Mouse (Mus musculus) heart, adult 2 months (tissue): ENCODE data around the gene Kat2b. TPM values are rescaled to one million over a fixed set of nuclear protein-coding genes. Genes with fewer than 3 reads are reported as not detected.
"Not testable (repeated sequence)": the region's sequence is repeated elsewhere in the genome, so short reads cannot be mapped to it uniquely, and the experiment has no call there.

Experiments
- DNase-seq, 2 experiments: peaks; one replicate each; pipeline ENCODE4 v3.0.0; 2021
- H3K27ac ChIP-seq: fragments of 200-600 bp; 2 replicates; pipeline ENCODE4 v1.8.1; 2022
- H3K27me3 ChIP-seq: fragments of 200-500 bp; 2 replicates; pipeline ENCODE4 v1.6.1; 2012; ENCODE audit warnings: mild to moderate bottlenecking, low read length, inconsistent platforms, mixed read lengths; ENCODE audit not compliant: control insufficient read depth, insufficient read depth
- H3K36me3 ChIP-seq: fragments of 200-500 bp; 2 replicates; pipeline ENCODE4 v1.6.1; 2012; ENCODE audit warnings: low read length, inconsistent platforms; ENCODE audit not compliant: control insufficient read depth, insufficient read depth
- H3K4me1 ChIP-seq: fragments of 200-500 bp; 2 replicates; pipeline ENCODE4 v1.6.1; 2011; ENCODE audit warnings: low read length; ENCODE audit not compliant: control insufficient read depth, insufficient read depth
- H3K4me3 ChIP-seq: fragments of 200-600 bp; 2 replicates; pipeline ENCODE4 v1.8.1; 2022
- H3K79me2 ChIP-seq: fragments of 200-500 bp; replicated peaks from 2 replicates; pipeline ENCODE4 v1.6.1; 2012; ENCODE audit warnings: mild to moderate bottlenecking, inconsistent platforms, low read length, moderate library complexity, mixed read lengths; ENCODE audit not compliant: control insufficient read depth, insufficient read depth
- H3K9ac ChIP-seq: fragments of 200-500 bp; 2 replicates; pipeline ENCODE4 v1.6.1; 2012; ENCODE audit warnings: low read depth, mild to moderate bottlenecking, control low read depth, inconsistent platforms, low read length, mixed read lengths
- CTCF ChIP-seq: fragments of 200-600 bp; IDR thresholded peaks from 2 replicates; pipeline ENCODE4 v1.8.1; 2022; ENCODE audit warnings: antibody characterized with exemption, mild to moderate bottlenecking, moderate library complexity
- EP300 ChIP-seq: fragments of 200-500 bp; IDR thresholded peaks from 2 replicates; pipeline ENCODE4 v1.6.1; 2011; ENCODE audit warnings: low read depth, low read length, control low read depth; ENCODE audit not compliant: insufficient read depth
- POLR2A ChIP-seq: fragments of 200-500 bp; IDR thresholded peaks from 2 replicates; pipeline ENCODE4 v1.6.1; 2011; ENCODE audit warnings: mild to moderate bottlenecking, low read depth, low read length, control low read depth; ENCODE audit not compliant: insufficient read depth
- WGBS: fragments of 180-500 bp; shearing (Covaris S2); methylation state at CpG from one replicate; pipeline ENCODE4 v1.1.7; 2018; 5-methylcytosine and 5-hydroxymethylcytosine counted together
- intact Hi-C: fragments of 180-260 bp; cut with DNase I; formaldehyde crosslinking; loops from one replicate; pipeline ENCODE4 v1.15.1; 2025
- polyA plus RNA-seq: library from polyadenylated mRNA; depleted of rRNA; stranded (reverse); fragments of >200 nt; gene quantifications from 2 replicates; pipeline ENCODE4 v1.2.3, GENCODE M21; 2012
- total RNA-seq, 2 experiments: library from RNA; stranded (reverse); gene quantifications; 2 replicates each; pipeline ENCODE4 v1.2.3; 2021

Gene Kat2b
- total and polyA plus RNA-seq, 3 experiments: 20.0 to 82.9 (median 78.7) TPM

DNA sequence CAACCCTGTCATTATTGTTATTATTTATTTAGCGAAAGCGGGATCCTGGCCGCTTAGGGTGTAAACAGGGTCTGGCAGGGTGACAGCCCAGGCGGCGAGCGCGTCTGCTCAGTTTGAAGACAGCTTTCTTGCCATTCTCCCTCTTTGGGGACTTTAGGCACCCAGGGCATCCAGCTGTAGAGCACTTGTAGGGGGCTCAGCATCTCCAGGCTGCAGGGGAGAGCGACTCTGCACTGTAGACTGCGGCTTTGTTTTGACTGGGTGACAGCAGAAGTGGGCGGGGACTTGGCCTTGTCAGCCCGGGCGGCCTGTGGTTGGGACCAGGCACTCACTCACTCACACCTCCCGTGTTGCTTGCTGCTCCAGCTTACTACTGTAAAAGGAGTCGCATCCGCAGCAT lies 1.5 kb downstream of the Kat2b start:
- under 1% methylated on average over 15 of the region's 15 CpGs for WGBS
- DNase-seq: peak; percentile 88 to 91
- H3K4me1 ChIP-seq: peaks cover 12% of the 10 kb centered on the region
- peak overlapping the region; percentile 97 for H3K4me3 ChIP-seq
- H3K9ac ChIP-seq: peak overlapping the region; percentile 100
- H3K27ac ChIP-seq: peak overlapping the region; percentile 94
- H3K36me3 ChIP-seq: peaks cover 10% of the 10 kb centered on the region
- H3K79me2 ChIP-seq: peaks cover 4% of the 10 kb centered on the region; the same call in 1 of the 2 replicates
- H3K27me3 ChIP-seq: no peaks in the 10 kb centered on the region
- intact Hi-C loops: loop anchor here (1.0 to 5.0 kb wide), 3 partner anchors 69 to 121 kb away; partner anchors contain the start of genes Rab5a and Sgo1
- no peak for TF ChIP-seq CTCF
- 0 out of 2 replicates have a peak, but pooled peaks have one; percentile 46 for TF ChIP-seq EP300
- peak; percentile 78 for TF ChIP-seq POLR2A

- Histone ChIP-seq H3K4me1 (peaks cover 15% of the 10 kb centered on the region), H3K27me3 (no peaks in the 10 kb centered on the region), H3K79me2 (peaks cover 4% of the 10 kb centered on the region; the same call in 1 of the 2 replicates), H3K27ac (peak overlapping the region; percentile 94), H3K4me3 (peak overlapping the region; percentile 97), H3K36me3 (peaks cover 12% of the 10 kb centered on the region), H3K9ac (peak overlapping the region; percentile 100)
- TF ChIP-seq CTCF: no peak
- no peak for TF ChIP-seq POLR2A
- TF ChIP-seq EP300: no peak
- intact Hi-C loops: loop anchor here (1.0 to 5.0 kb wide), 3 partner anchors 68 to 120 kb away; partner anchors contain the start of genes Rab5a and Sgo1
- DNase-seq: no peak
- WGBS: 33% methylated on average over 8 of the region's 8 CpGs
Measured at GRCm38 (mm10) chr17:53568734-53569386, 2.2 kb downstream of the Kat2b start.

DNA sequence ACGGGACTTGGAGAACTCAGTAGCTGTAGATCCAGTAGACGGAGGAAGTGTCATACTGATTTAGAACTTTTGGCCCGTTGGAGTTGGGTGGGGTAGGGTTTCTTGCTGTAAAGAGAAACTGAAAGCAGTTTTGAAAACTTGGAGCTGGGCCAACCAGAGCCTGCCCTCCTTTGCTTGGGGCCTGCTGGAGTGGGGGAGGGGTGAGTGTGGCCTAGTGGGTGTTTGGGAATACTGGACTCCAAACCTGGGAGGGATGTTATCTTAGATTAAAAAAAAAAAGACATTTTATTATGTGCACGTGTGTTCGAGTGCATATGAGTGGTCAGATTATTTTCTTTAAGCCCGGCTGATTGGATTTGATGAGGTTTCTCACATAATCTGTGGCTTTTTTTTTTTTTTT lies 3.2 kb downstream of the Kat2b start:
- peak; percentile 75 to 85 for DNase-seq
- TF ChIP-seq POLR2A (no peak), EP300 (0 out of 2 replicates have a peak, but pooled peaks have one; percentile 39)
- Histone ChIP-seq H3K9ac (peak overlapping the region; percentile 64), H3K27ac (peak overlapping the region; percentile 94), H3K27me3 (no peaks in the 10 kb centered on the region), H3K79me2 (peaks cover 5% of the 10 kb centered on the region; the same call in 1 of the 2 replicates), H3K36me3 (peaks cover 14% of the 10 kb centered on the region), H3K4me1 (peaks cover 18% of the 10 kb centered on the region), H3K4me3 (peak overlapping the region; percentile 27; the same call in 1 of the 2 replicates)
- intact Hi-C loops: loop anchor here (2.0 to 5.0 kb wide), 2 partner anchors 67 to 119 kb away; partner anchors contain the start of gene Sgo1
- 5% methylated on average over 6 of the region's 6 CpGs for WGBS

DNA sequence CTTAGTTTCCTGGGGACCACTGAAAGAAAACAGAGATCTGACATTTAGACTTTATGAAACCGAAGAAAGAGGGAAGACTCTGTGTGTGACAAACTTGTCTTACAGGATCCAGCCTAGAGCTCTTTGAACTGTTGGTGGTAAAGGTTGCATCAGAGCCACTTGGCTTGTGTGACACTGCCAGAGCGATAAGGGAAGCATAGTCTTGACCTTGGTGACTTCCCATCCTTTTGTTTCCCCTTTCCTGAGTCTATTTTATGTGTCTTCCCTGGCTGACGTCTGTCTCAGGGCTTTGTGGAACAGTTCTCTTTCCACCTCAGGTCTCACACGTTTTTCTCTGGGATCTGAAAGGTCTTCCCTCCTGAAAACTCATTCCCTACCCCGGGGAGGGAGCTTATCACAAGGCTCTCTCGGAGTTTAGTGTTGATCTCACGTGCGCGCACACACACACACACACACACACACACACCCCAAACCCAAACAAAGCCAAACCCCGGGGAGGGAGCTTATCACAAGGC lies 3.8 kb downstream of the Kat2b start:
- H3K4me3 ChIP-seq: no peak overlapping the region
- H3K4me1 ChIP-seq: peaks cover 18% of the 10 kb centered on the region
- DNase-seq: peak in 1 of 2 experiments; percentile 49
- peaks cover 5% of the 10 kb centered on the region; the same call in 1 of the 2 replicates for H3K79me2 ChIP-seq
- H3K27me3 ChIP-seq: no peaks in the 10 kb centered on the region
- peak overlapping the region; percentile 94 for H3K27ac ChIP-seq
- H3K9ac ChIP-seq: peak overlapping the region; percentile 46
- no peak for TF ChIP-seq EP300
- TF ChIP-seq POLR2A: no peak
- TF ChIP-seq CTCF: no peak
- 10% methylated on average over 10 of the region's 10 CpGs for WGBS
- H3K36me3 ChIP-seq: peaks cover 14% of the 10 kb centered on the region
- intact Hi-C loops: no loop called here

DNA sequence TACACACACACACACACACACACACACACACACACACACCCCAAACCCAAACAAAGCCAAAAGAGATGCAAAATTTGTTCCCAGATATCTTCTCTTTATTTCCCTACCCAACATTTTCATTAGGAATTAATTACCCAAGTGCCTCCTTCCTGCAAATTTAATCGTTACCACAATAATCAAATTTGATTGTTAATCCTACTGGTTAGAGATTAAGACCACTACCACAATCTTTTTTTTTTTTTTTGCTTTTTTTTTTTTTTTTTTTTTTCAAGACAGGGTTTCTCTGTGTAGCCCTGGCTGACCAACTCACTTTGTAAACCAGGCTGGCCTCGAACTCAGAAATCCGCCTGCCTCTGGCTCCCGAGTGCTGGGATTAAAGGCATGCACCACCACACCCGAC lies 4.3 kb downstream of the Kat2b start:
- H3K9ac ChIP-seq, H3K27me3 ChIP-seq, DNase-seq, intact Hi-C loops, H3K79me2 ChIP-seq, H3K4me3 ChIP-seq, H3K27ac ChIP-seq: not testable (repeated sequence)
- H3K36me3 ChIP-seq: peaks cover 14% of the 10 kb centered on the region
- WGBS: 82% methylated on average over 5 of the region's 5 CpGs
- peaks cover 18% of the 10 kb centered on the region for H3K4me1 ChIP-seq

- H3K79me2 ChIP-seq: peaks cover 9% of the 10 kb centered on the region; the same call in 1 of the 2 replicates
- H3K27ac ChIP-seq: peak overlapping the region; percentile 44
- no peak overlapping the region for H3K4me3 ChIP-seq
- H3K4me1 ChIP-seq: peaks cover 26% of the 10 kb centered on the region
- no peak for TF ChIP-seq POLR2A
- peak; percentile 59 for TF ChIP-seq CTCF
- WGBS: 31% methylated on average over 4 of the region's 4 CpGs
- intact Hi-C loops: no loop called here
- H3K9ac ChIP-seq: no peak overlapping the region
- H3K27me3 ChIP-seq: no peaks in the 10 kb centered on the region
- H3K36me3 ChIP-seq: peaks cover 30% of the 10 kb centered on the region
- no peak for DNase-seq
Measured at GRCm38 (mm10) chr17:53573019-53573556, 6.4 kb downstream of the Kat2b start.
